Mouse (Mus musculus) cortical plate, adult 2 months (tissue): ENCODE measurements around the gene Olig2.

Experiments used
- CTCF ChIP-seq: fragments of 200-500 bp; IDR thresholded peaks from 2 replicates; pipeline ENCODE4 v1.5.1; 2011; ENCODE audit warnings: mild to moderate bottlenecking, control low read depth, low read length; ENCODE audit not compliant: insufficient read depth; ENCODE audit errors: extremely low read depth
- POLR2A ChIP-seq: fragments of 200-500 bp; IDR thresholded peaks from 2 replicates; pipeline ENCODE4 v1.6.1; 2011; ENCODE audit warnings: mild to moderate bottlenecking, low read length, control low read depth; ENCODE audit not compliant: insufficient read depth; ENCODE audit errors: extremely low read depth

DNA sequence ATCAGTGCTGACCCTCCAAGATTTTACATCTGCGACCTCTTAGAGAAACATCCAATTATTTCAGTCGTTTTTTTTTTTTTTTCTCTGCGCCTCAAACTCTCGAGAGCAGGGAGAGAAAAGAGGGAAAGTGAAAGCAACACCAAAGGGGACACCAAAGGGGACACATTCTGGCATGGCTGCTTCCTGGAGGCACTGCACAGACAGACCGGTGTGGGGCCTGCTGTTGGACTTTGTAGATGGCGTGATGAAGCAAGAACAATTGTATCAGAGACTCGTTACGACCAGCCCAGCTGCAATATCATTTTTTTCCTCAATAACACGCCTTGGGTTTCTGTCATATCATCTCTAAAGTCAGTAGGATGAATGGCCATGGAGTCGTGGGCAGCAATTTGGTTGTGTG is 37.6 kb upstream of the Olig2 start:
- TF ChIP-seq POLR2A, result no peak
- no peak for TF ChIP-seq CTCF
